Mouse (Mus musculus): ENCODE results near the gene Cdkn1b. TPM values are rescaled to one million over a fixed set of nuclear protein-coding genes. Genes with fewer than 3 reads are reported as not detected.

Gene Cdkn1b
- polyA plus RNA-seq, 1 experiment from 2014 or later: 20.4 TPM

GRCm38 (mm10) chr6:134905811-134906210 is 14.4 kb upstream of the Cdkn1b start:
- H3K9me3 ChIP-seq: no peaks in the 10 kb centered on the region
- H3K4me2 ChIP-seq (replicated peaks): no peak overlapping the region
- H3K4me3 ChIP-seq: no peak overlapping the region
- H3K27ac ChIP-seq: no peak overlapping the region
- no peak for ATAC-seq (ENCODE audit: low FRiP score, low read depth)
- H3K4me1 ChIP-seq: no peaks in the 10 kb centered on the region
- no peaks in the 10 kb centered on the region for H3K36me3 ChIP-seq
- no peak overlapping the region for H3K9ac ChIP-seq
- no peaks in the 10 kb centered on the region for H3K27me3 ChIP-seq
- 72% methylated on average over 1 of the region's 1 CpGs for WGBS

DNA sequence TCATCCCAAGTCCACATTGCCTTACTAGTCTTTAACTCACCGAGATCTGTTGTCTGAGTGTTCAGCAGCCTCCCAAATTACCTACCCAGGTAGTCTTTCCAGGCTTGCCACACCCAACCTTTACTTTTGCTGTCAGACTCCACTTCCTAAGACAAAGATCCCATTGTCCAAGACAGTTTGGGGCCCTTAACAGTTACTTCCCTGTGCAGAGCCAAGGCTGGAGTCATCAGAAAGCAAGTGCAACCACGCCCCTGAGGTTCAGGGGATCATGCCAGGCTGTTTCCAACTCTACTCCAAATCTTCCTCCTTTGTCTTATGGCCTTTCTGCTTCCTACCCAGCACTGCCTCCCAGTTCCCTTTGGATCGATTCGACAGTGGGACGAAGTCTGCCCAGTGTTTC is 5.7 kb upstream of the Cdkn1b start:
- Histone ChIP-seq H3K27me3 (no peaks in the 10 kb centered on the region), H3K4me1 (peaks cover 15% of the 10 kb centered on the region), H3K36me3 (no peaks in the 10 kb centered on the region), H3K9me3 (no peaks in the 10 kb centered on the region), H3K27ac (no peak overlapping the region), H3K4me3 (no peak overlapping the region), H3K4me2 (replicated peaks) (no peak overlapping the region), H3K9ac (no peak overlapping the region)
- whole genome bisulfite sequencing: 87% methylated on average over 5 of the region's 5 CpGs
- no peak for ATAC-seq (ENCODE audit: low FRiP score, low read depth)

- no peak for ATAC-seq (ENCODE audit: low FRiP score, low read depth)
- Histone ChIP-seq H3K27ac (peak overlapping the region; percentile 48; the same call in 1 of the 2 replicates), H3K4me1 (peaks cover 17% of the 10 kb centered on the region), H3K4me2 (replicated peaks) (peak overlapping the region; percentile 87), H3K9me3 (no peaks in the 10 kb centered on the region), H3K4me3 (peak overlapping the region; percentile 49), H3K27me3 (no peaks in the 10 kb centered on the region), H3K9ac (peak overlapping the region; percentile 67), H3K36me3 (no peaks in the 10 kb centered on the region)
- WGBS: under 1% methylated on average over 11 of the region's 11 CpGs
Measured at GRCm38 (mm10) chr6:134916641-134917040, 3.6 kb upstream of the Cdkn1b start.

DNA sequence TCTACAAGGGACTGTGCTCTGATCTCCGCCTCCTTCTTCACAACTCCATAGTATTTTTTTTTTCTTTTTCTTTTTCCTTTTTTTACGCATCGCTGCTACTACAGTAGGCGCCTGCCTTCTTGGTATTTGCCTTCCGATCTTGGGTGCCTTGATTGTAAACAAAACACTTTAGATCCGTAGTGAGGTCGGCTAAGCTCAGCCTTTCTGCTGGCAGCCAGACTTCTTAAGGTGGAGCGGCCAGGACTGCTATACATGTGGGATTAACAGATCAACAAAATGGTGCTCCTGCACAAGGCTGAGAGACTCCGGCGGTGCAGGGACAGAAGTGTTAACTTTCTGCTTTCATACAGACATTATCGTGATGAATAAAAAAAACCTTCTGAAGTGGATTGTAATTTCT is 3.1 kb upstream of the Cdkn1b start:
- Histone ChIP-seq H3K4me1 (peaks cover 21% of the 10 kb centered on the region), H3K27me3 (no peaks in the 10 kb centered on the region), H3K27ac (peak overlapping the region; percentile 48; the same call in 1 of the 2 replicates), H3K9me3 (no peaks in the 10 kb centered on the region), H3K36me3 (0 out of 2 replicates have a peak, but pooled peaks cover 2% of the 10 kb centered on the region), H3K9ac (peak overlapping the region; percentile 67), H3K4me2 (replicated peaks) (peak overlapping the region; percentile 87), H3K4me3 (peak overlapping the region; percentile 49)
- WGBS: under 1% methylated on average over 11 of the region's 11 CpGs
- no peak for ATAC-seq (ENCODE audit: low FRiP score, low read depth)

- Histone ChIP-seq H3K9me3 (no peaks in the 10 kb centered on the region), H3K4me1 (peaks cover 35% of the 10 kb centered on the region), H3K27ac (no peak overlapping the region), H3K9ac (no peak overlapping the region), H3K4me3 (0 out of 2 replicates have a peak overlapping the region, but pooled peaks have one; percentile 92), H3K36me3 (peaks cover 10% of the 10 kb centered on the region; the same call in 1 of the 2 replicates), H3K27me3 (no peaks in the 10 kb centered on the region), H3K4me2 (replicated peaks) (0 out of 2 replicates have a peak overlapping the region, but pooled peaks have one; percentile 96)
- no peak for ATAC-seq (ENCODE audit: low FRiP score, low read depth)
- WGBS: 81% methylated on average over 10 of the region's 10 CpGs
Measured at GRCm38 (mm10) chr6:134918769-134919168, 1.4 kb upstream of the Cdkn1b start.

GRCm38 (mm10) chr6:134919511-134920189 is 551 bp upstream of the Cdkn1b start:
- peaks cover 38% of the 10 kb centered on the region for H3K4me1 ChIP-seq
- H3K36me3 ChIP-seq: peaks cover 15% of the 10 kb centered on the region; the same call in 1 of the 2 replicates
- H3K27me3 ChIP-seq: no peaks in the 10 kb centered on the region
- peak overlapping the region; percentile 96 for H3K9ac ChIP-seq
- ATAC-seq (ENCODE audit: low FRiP score, low read depth): peak; percentile 38; the same call in 1 of the 2 replicates
- 4% methylated on average over 37 of the region's 37 CpGs for WGBS
- peak overlapping the region; percentile 98 for H3K27ac ChIP-seq
- peak overlapping the region; percentile 96 for H3K4me2 ChIP-seq (replicated peaks)
- peak overlapping the region; percentile 92 for H3K4me3 ChIP-seq
- no peaks in the 10 kb centered on the region for H3K9me3 ChIP-seq

DNA sequence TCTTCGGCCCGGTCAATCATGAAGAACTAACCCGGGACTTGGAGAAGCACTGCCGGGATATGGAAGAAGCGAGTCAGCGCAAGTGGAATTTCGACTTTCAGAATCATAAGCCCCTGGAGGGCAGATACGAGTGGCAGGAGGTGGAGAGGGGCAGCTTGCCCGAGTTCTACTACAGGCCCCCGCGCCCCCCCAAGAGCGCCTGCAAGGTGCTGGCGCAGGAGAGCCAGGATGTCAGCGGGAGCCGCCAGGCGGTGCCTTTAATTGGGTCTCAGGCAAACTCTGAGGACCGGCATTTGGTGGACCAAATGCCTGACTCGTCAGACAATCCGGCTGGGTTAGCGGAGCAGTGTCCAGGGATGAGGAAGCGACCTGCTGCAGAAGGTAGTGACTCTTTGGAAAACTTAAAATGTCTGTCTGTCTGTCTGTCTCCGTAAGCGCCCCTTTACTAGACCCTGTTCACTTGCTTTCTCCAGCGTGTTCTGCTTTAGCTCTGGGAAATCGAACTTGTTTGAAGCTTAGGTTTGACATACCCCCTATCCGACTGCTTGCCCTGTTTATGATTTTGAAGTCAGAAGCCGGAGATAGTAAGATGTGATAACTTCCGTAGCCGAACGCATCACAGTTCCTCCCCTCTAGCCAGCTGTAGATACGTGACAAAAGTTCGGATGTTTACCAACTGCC is 953 bp downstream of the Cdkn1b start:
- Histone ChIP-seq H3K4me3 (peak overlapping the region; percentile 92), H3K36me3 (peaks cover 15% of the 10 kb centered on the region; the same call in 1 of the 2 replicates), H3K9me3 (no peaks in the 10 kb centered on the region), H3K27ac (peak overlapping the region; percentile 98), H3K27me3 (no peaks in the 10 kb centered on the region), H3K4me2 (replicated peaks) (peak overlapping the region; percentile 96), H3K9ac (peak overlapping the region; percentile 96), H3K4me1 (peaks cover 40% of the 10 kb centered on the region)
- no peak for ATAC-seq (ENCODE audit: low FRiP score, low read depth)
- under 1% methylated on average over 32 of the region's 32 CpGs for WGBS

GRCm38 (mm10) chr6:134921695-134922510 is 1.7 kb downstream of the Cdkn1b start:
- Histone ChIP-seq H3K27me3 (no peaks in the 10 kb centered on the region), H3K9me3 (no peaks in the 10 kb centered on the region), H3K4me3 (peak overlapping the region; percentile 92), H3K4me1 (peaks cover 46% of the 10 kb centered on the region), H3K36me3 (peaks cover 15% of the 10 kb centered on the region; the same call in 1 of the 2 replicates), H3K9ac (peak overlapping the region; percentile 96), H3K27ac (no peak overlapping the region), H3K4me2 (replicated peaks) (peak overlapping the region; percentile 96)
- no peak for ATAC-seq (ENCODE audit: low FRiP score, low read depth)
- WGBS: 8% methylated on average over 20 of the region's 20 CpGs

GRCm38 (mm10) chr6:134922511-134923195 is 2.5 kb downstream of the Cdkn1b start:
- peak overlapping the region; percentile 96 for H3K4me2 ChIP-seq (replicated peaks)
- WGBS: 59% methylated on average over 9 of the region's 9 CpGs
- ATAC-seq (ENCODE audit: low FRiP score, low read depth): no peak
- no peaks in the 10 kb centered on the region for H3K9me3 ChIP-seq
- H3K36me3 ChIP-seq: peaks cover 15% of the 10 kb centered on the region; the same call in 1 of the 2 replicates
- no peaks in the 10 kb centered on the region for H3K27me3 ChIP-seq
- peaks cover 48% of the 10 kb centered on the region for H3K4me1 ChIP-seq
- H3K4me3 ChIP-seq: peak overlapping the region; percentile 92
- H3K9ac ChIP-seq: peak overlapping the region; percentile 96
- no peak overlapping the region for H3K27ac ChIP-seq

GRCm38 (mm10) chr6:134923670-134924069 is 3.5 kb downstream of the Cdkn1b start:
- Histone ChIP-seq H3K9ac (no peak overlapping the region; the same call in 1 of the 2 replicates), H3K27ac (no peak overlapping the region), H3K27me3 (no peaks in the 10 kb centered on the region), H3K4me2 (replicated peaks) (peak overlapping the region; percentile 43), H3K36me3 (peaks cover 15% of the 10 kb centered on the region; the same call in 1 of the 2 replicates), H3K4me1 (peaks cover 49% of the 10 kb centered on the region), H3K4me3 (peak overlapping the region; percentile 7; the same call in 1 of the 2 replicates), H3K9me3 (no peaks in the 10 kb centered on the region)
- ATAC-seq (ENCODE audit: low FRiP score, low read depth): no peak
- 74% methylated on average over 4 of the region's 4 CpGs for WGBS

- Histone ChIP-seq H3K4me3 (no peak overlapping the region), H3K4me1 (peaks cover 43% of the 10 kb centered on the region), H3K27ac (no peak overlapping the region), H3K9ac (no peak overlapping the region), H3K9me3 (no peaks in the 10 kb centered on the region), H3K36me3 (peaks cover 15% of the 10 kb centered on the region; the same call in 1 of the 2 replicates), H3K4me2 (replicated peaks) (peak overlapping the region; percentile 25; the same call in 1 of the 2 replicates), H3K27me3 (no peaks in the 10 kb centered on the region)
- WGBS: 83% methylated on average over 3 of the region's 3 CpGs
- no peak for ATAC-seq (ENCODE audit: low FRiP score, low read depth)
Measured at GRCm38 (mm10) chr6:134924262-134924661, 4.1 kb downstream of the Cdkn1b start.
